Mouse (Mus musculus) kidney, embryonic 16.5 days (tissue): ENCODE measurements at regions not wholly inside any gene's neighbourhood (a gene's known extent, or its start where the extent isn't known, plus 50 kb on each side); places are given as distances from the start of the nearest gene placed in this dataset.
A peak's percentile ranks its signal among the peaks of the same experiment; 100 is the strongest.
"Not testable (repeated sequence)": the region's sequence is repeated elsewhere in the genome, so short reads cannot be mapped to it uniquely, and the experiment has no call there.

Experiments used
- ATAC-seq: fragments of 200-750 bp; cut with Nextera tagmentation; 2 replicates; pipeline ENCODE4 v1.8.0; 2017; ENCODE audit warnings: moderate TSS enrichment; ENCODE audit not compliant: low FRiP score, low TSS enrichment
- H3K27ac ChIP-seq: fragments of 300-500 bp; sonication (generic); 2 replicates; pipeline ENCODE4 v1.5.1; 2014; ENCODE audit warnings: low read length
- H3K27me3 ChIP-seq: fragments of 300-500 bp; sonication (generic); 2 replicates; pipeline ENCODE4 v1.6.1; 2014; ENCODE audit warnings: low read length, control low read depth, mixed read lengths; ENCODE audit not compliant: insufficient read depth
- H3K36me3 ChIP-seq: fragments of 300-500 bp; sonication (generic); 2 replicates; pipeline ENCODE4 v1.6.1; 2014; ENCODE audit warnings: low read length, control low read depth, mixed read lengths; ENCODE audit not compliant: insufficient read depth
- H3K4me1 ChIP-seq: fragments of 300-500 bp; sonication (generic); 2 replicates; pipeline ENCODE4 v1.6.1; 2014; ENCODE audit warnings: low read length, control low read depth, mixed read lengths; ENCODE audit not compliant: insufficient read depth
- H3K4me2 ChIP-seq: fragments of 300-500 bp; sonication (generic); replicated peaks from 2 replicates; pipeline ENCODE4 v1.6.1; 2014; ENCODE audit warnings: low read depth, low read length
- H3K4me3 ChIP-seq: fragments of 300-500 bp; sonication (generic); 2 replicates; pipeline ENCODE4 v1.5.1; 2014; ENCODE audit warnings: mild to moderate bottlenecking, low read length
- H3K9ac ChIP-seq: fragments of 300-500 bp; sonication (generic); replicated peaks from 2 replicates; pipeline ENCODE4 v1.6.1; 2014; ENCODE audit warnings: low read length
- H3K9me3 ChIP-seq: fragments of 300-500 bp; sonication (generic); 2 replicates; pipeline ENCODE4 v1.6.1; 2016; ENCODE audit warnings: low read length, control low read depth
- WGBS: fragments of 180-500 bp; shearing (Covaris S2); extraction: QIAGEN DNeasy Blood & Tissue Kit; methylation state at CpG from one replicate; pipeline ENCODE4 v1.1.7; 2014; 5-methylcytosine and 5-hydroxymethylcytosine counted together

GRCm38 (mm10) chr8:15670722-15671121, 624.8 kb upstream of the BB014433 start:
- peak overlapping the region; percentile 8; the same call in 1 of the 2 replicates for H3K4me2 ChIP-seq
- H3K9me3 ChIP-seq = no peaks in the 10 kb centered on the region
- H3K4me1 ChIP-seq = 0 out of 2 replicates have a peak, but pooled peaks cover 10% of the 10 kb centered on the region
- H3K36me3 ChIP-seq = no peaks in the 10 kb centered on the region
- no peak overlapping the region for H3K9ac ChIP-seq
- 31% methylated on average over 10 of the region's 10 CpGs for WGBS
- no peak overlapping the region for H3K4me3 ChIP-seq
- peak; percentile 92 for ATAC-seq
- no peaks in the 10 kb centered on the region for H3K27me3 ChIP-seq
- peak overlapping the region; percentile 48 for H3K27ac ChIP-seq

DNA sequence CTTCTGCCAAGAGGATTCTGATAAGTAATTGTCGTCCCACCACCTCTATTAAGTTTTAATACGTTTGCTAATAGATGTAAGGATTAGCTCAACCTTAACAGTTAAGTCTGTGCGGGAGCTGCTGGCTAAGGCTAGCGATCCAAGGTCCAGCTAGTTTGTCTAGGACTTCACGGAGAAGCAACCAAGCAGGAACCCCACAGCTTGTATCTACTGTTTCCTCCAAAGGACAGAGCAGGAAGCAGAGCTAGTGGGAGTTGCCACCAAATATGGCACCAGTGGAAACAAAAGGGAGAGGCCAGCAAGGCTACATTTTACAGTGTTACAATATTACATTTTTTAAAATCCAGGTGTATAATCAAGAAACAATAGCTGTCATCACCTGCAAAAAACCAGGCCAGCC, 624.4 kb upstream of the BB014433 start:
- Histone ChIP-seq H3K27me3 (no peaks in the 10 kb centered on the region), H3K9me3 (no peaks in the 10 kb centered on the region), H3K27ac (peak overlapping the region; percentile 56), H3K36me3 (no peaks in the 10 kb centered on the region), H3K4me3 (no peak overlapping the region), H3K4me2 (no peak overlapping the region), H3K9ac (no peak overlapping the region), H3K4me1 (0 out of 2 replicates have a peak, but pooled peaks cover 10% of the 10 kb centered on the region)
- ATAC-seq = peak; percentile 77
- 26% methylated on average over 5 of the region's 5 CpGs for WGBS

GRCm38 (mm10) chr8:15669515-15669914, 623.6 kb upstream of the BB014433 start:
- no peak for ATAC-seq
- no peak overlapping the region for H3K9ac ChIP-seq
- no peaks in the 10 kb centered on the region for H3K36me3 ChIP-seq
- H3K9me3 ChIP-seq = no peaks in the 10 kb centered on the region
- no peak overlapping the region for H3K4me2 ChIP-seq
- H3K4me1 ChIP-seq = 0 out of 2 replicates have a peak, but pooled peaks cover 10% of the 10 kb centered on the region
- no peak overlapping the region for H3K4me3 ChIP-seq
- 46% methylated on average over 3 of the region's 3 CpGs for WGBS
- peak overlapping the region; percentile 56; the same call in 1 of the 2 replicates for H3K27ac ChIP-seq
- no peaks in the 10 kb centered on the region for H3K27me3 ChIP-seq

DNA sequence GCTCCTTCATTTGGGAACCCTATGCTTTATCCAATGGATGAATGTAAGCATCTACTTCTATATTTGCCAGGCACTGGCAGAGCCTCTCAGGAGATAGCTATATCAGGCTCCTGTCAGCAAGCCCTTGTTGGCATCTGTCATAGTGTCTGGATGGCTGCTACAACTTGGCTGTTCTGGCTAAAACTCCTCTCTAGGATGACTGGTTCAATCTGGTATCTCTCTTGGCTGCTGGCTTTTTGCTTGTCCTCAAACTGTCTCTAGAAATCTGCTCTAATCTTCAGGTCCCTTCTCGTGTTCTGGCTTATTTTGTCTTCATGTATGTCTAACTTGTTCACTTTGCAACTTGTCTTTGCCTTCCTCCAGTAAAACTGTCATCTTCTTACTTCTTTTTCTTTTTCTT, 614.7 kb upstream of the BB014433 start:
- 61% methylated on average over 1 of the region's 1 CpGs for WGBS
- Histone ChIP-seq H3K27me3 (no peaks in the 10 kb centered on the region), H3K9ac (no peak overlapping the region), H3K4me3 (no peak overlapping the region), H3K27ac (no peak overlapping the region), H3K9me3 (no peaks in the 10 kb centered on the region), H3K4me1 (no peaks in the 10 kb centered on the region), H3K4me2 (no peak overlapping the region), H3K36me3 (no peaks in the 10 kb centered on the region)
- no peak for ATAC-seq

GRCm38 (mm10) chr8:15634769-15635366, 589.0 kb upstream of the BB014433 start:
- no peaks in the 10 kb centered on the region for H3K36me3 ChIP-seq
- H3K9me3 ChIP-seq = no peaks in the 10 kb centered on the region
- H3K27me3 ChIP-seq = no peaks in the 10 kb centered on the region
- 85% methylated on average over 4 of the region's 4 CpGs for WGBS
- no peaks in the 10 kb centered on the region for H3K4me1 ChIP-seq
- H3K27ac ChIP-seq = no peak overlapping the region
- no peak overlapping the region for H3K4me2 ChIP-seq
- no peak overlapping the region for H3K4me3 ChIP-seq
- no peak for ATAC-seq
- no peak overlapping the region for H3K9ac ChIP-seq

GRCm38 (mm10) chr8:15628584-15628983, 582.7 kb upstream of the BB014433 start:
- WGBS = 91% methylated on average over 2 of the region's 2 CpGs

DNA sequence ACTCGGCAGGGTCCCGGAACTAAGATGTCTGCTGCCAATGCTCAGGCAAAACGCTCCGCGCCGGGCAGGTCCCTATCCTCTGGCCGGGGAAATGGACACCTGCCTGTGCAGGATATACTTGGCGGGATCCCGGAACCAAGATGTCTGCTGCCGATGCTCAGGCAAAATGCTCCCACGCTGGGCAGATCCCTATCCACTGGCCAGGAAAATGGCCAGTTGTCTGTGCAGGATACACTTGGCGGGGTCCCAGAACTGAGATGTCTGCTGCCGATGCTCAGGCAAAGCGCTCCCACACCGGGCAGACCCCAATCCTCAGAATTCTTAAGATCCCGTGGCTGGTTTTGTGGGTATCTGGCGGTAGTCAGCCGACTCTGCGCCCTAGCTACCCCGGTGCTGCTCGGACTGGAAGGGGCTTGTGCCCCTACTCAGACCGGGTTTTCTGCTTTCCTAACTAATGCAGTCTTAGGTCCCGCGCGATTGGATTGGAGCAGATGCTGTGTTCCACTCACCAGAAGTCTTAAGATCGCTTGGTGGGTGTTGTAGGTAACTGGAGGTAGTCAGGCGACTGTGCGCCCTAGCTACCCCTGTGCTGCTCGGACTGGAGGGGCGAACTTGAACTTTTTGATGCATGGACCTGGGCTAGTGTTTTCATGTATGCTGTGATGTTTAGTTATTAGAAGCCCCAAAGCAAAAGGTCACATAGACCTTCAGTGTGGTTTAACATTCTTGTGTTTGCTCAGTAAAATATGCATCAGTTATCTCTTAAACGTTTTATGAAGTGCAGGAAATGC, 577.9 kb upstream of the BB014433 start:
- not testable (repeated sequence) for H3K27ac ChIP-seq, H3K36me3 ChIP-seq, H3K4me2 ChIP-seq, H3K27me3 ChIP-seq, ATAC-seq, H3K9me3 ChIP-seq, H3K4me1 ChIP-seq, H3K9ac ChIP-seq, H3K4me3 ChIP-seq
- 91% methylated on average over 28 of the region's 31 CpGs for WGBS

More at GRCm38 (mm10) chr8:15628584-15628983, 582.7 kb upstream of the BB014433 start:
- Histone ChIP-seq H3K27ac (no peak overlapping the region), H3K9ac (no peak overlapping the region), H3K4me2 (no peak overlapping the region), H3K4me3 (no peak overlapping the region), H3K9me3 (no peaks in the 10 kb centered on the region), H3K36me3 (no peaks in the 10 kb centered on the region), H3K27me3 (no peaks in the 10 kb centered on the region), H3K4me1 (no peaks in the 10 kb centered on the region)
- no peak for ATAC-seq

- no peak overlapping the region for H3K27ac ChIP-seq
- no peaks in the 10 kb centered on the region for H3K36me3 ChIP-seq
- no peak overlapping the region for H3K4me2 ChIP-seq
- H3K9ac ChIP-seq = no peak overlapping the region
- no peaks in the 10 kb centered on the region for H3K4me1 ChIP-seq
- no peak overlapping the region for H3K4me3 ChIP-seq
- no peaks in the 10 kb centered on the region for H3K9me3 ChIP-seq
- 52% methylated on average over 8 of the region's 8 CpGs for WGBS
- no peak for ATAC-seq
- no peaks in the 10 kb centered on the region for H3K27me3 ChIP-seq
Measured at GRCm38 (mm10) chr8:15610217-15610616, 564.3 kb upstream of the BB014433 start.

DNA sequence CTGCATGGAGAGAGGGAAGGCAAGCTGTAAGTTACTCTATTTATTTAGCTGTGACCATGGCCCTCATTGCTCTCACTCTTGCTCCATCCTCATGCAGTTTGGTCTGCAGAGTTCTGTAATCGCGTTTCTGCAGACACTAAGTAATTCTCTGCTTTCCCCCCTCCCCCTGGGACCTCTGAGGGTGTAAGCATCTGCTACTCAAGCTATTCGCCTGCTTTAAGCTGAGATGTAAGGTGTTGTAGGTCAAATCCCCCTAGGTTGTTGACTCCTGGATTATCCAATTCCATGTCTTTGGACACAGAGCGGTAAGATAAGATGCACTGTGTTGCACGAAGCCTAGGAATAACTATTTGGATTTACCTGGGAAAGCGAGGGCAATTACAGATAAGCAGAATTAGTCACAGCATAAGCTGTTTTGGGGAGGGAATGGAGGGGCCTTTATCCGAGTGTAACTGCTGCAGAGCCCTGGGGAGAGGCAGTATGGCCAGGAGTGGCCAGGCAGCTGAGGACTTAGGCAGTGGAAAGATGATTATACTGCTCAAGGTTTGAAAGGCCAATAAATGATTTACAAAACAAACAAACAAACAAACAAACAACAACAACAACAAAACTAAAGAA, 561.8 kb upstream of the BB014433 start:
- 63% methylated on average over 7 of the region's 7 CpGs for WGBS
- Histone ChIP-seq H3K27me3 (no peaks in the 10 kb centered on the region), H3K4me3 (no peak overlapping the region), H3K27ac (no peak overlapping the region), H3K9ac (no peak overlapping the region), H3K4me1 (no peaks in the 10 kb centered on the region), H3K36me3 (no peaks in the 10 kb centered on the region), H3K4me2 (no peak overlapping the region), H3K9me3 (no peaks in the 10 kb centered on the region)
- ATAC-seq = no peak

DNA sequence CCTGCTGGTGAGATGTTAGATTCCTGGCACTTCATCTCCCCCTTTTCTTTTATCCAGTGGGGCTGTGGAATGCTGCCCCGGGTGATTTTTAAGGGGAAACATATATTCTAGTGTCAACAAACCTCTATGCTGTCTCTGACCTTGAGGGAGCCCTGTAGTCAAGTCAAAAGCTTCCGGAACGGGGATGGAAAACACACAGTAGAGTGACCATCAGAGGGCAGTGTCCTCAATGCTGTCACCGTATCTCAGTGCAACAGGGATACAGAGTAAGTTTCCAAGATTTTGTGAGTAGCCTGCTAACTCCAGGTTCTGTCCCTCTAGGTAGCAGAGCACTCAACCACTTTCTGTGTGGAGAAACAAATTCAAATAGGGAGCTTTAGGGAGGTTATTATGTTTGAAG, 555.7 kb upstream of the BB014433 start:
- no peaks in the 10 kb centered on the region for H3K27me3 ChIP-seq
- H3K36me3 ChIP-seq = no peaks in the 10 kb centered on the region
- H3K9ac ChIP-seq = no peak overlapping the region
- ATAC-seq = no peak
- no peak overlapping the region for H3K27ac ChIP-seq
- H3K4me3 ChIP-seq = no peak overlapping the region
- no peak overlapping the region for H3K4me2 ChIP-seq
- H3K9me3 ChIP-seq = no peaks in the 10 kb centered on the region
- no peaks in the 10 kb centered on the region for H3K4me1 ChIP-seq
- WGBS = 67% methylated on average over 4 of the region's 4 CpGs
